Mouse (Mus musculus) erythroid progenitor cell, adult 5-6 weeks (primary cell): ENCODE results near the gene 2700049A03Rik. TPM values are rescaled to one million over a fixed set of nuclear protein-coding genes. Genes with fewer than 3 reads are reported as not detected.

Source experiments
- ATAC-seq: replicated peaks from 2 replicates; pipeline ENCODE4 v1.8.0; 2016; ENCODE audit warnings: moderate number of reproducible peaks, mild to moderate bottlenecking, moderate TSS enrichment, inconsistent platforms; ENCODE audit not compliant: poor library complexity, low FRiP score, severe bottlenecking
- total RNA-seq, 2 experiments: library from RNA; stranded (forward) in 1 of 2; stranded (reverse) in 1 of 2; fragments of 150-400 nt in 1 of 2; fragments of 186-747, 209-891 nt in 1 of 2; gene quantifications; 2 replicates each; pipeline versions ENCODE4 v1.2.3 to v1.2.4; 2015 to 2017; ENCODE audit warnings: low replicate concordance in 2 of 2

2700049A03Rik gene
- total RNA-seq, 2 experiments from 2014 or later, result 9.2 to 16.0 TPM

DNA sequence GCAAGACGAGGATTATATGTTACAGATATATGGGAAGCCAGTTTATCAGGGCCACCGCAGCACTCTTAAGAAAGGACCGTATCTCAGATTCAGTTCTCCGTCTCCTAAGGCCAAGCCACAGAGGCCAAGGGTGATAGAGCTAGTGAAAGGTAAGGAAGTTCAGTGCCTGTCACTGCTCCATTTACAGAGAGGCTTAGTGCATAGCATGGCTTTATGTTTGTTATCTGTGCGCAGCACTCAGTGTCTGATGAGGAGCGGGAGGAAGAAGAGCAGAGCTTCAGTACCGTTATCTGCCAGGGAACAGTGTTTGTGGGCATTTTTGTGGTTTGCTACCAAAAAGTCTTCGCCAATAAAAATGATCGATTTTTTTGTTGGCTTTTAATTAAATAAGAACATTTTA is 27.8 kb downstream of the 2700049A03Rik start:
- ATAC-seq, result no peak

DNA sequence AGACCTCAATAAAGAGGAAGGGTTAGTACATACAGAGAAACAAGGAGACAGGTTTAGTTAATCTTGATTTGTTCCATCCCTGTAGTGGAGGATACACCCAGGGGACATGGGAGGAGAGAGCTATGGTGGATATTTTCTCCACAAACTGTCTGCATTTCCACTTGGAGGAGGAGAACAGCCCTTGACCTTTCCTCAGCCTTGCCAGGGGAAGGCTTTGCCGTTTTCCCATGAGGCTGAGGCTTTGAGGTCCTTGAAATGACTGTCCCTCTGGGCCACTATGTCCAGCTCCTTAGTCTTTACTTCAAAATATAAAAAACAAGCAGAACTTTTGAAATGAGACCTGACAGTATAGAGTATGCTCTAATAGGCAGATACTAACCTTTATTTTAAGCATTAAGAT is 33.3 kb downstream of the 2700049A03Rik start:
- ATAC-seq, result no peak

DNA sequence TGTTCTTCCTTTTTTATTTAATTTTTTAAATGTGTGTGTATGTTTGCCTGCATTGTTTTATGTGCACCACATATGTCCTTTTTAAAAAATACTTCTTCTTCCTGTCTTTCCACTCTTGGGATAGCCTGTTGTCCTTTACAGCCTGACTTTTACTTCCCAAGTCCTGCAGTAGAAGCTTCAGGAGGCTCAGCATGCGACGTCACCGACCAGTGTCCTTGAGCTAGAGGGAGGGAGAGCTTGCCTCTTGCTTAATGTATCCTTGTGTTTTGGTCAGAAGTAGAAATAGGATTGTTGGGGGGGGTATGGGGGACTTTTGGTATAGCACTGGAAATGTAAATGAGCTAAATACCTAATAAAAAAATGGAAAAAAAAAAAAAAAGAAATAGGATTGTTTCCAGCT is 47.1 kb downstream of the 2700049A03Rik start:
- ATAC-seq, result no peak

DNA sequence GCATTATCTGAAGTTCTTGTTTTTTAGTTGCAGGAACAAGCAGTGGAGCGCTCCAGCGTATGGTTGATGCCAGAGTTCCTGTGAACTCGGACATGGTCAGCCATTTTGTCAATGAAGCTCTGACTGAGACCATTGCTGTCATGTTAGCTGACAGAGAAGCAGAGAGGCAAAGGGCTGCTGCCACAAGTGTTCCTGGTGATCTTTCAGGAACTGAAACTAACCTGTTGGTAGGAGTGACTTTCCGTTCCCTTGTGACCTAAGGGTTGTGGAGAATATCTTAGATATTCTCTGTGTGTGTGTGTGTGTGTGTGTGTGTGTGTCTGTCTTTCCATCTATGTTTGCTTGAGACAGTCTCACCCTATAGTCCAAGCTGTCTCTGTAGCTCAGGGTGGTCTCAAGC is 47.7 kb downstream of the 2700049A03Rik start:
- ATAC-seq, result no peak

DNA sequence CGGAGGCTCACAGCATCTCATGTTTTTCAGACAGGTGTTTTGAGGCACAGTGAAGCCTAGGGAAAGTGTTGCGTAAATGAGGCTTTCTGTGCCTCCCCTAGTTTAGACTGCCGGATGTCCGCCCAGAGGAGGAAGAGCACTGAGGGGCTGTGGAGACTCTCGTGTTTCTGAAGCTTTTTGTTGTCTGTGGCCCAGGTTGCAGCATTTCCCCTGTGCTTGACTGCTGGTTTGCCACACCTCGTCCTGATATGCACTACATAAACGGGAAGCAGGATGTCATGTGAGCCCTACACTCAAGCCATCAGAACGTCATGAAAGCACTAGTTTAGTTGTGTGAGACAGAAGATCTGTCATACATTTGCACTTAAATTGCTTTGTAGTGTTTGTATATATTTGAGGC is 56.1 kb downstream of the 2700049A03Rik start:
- no peak for ATAC-seq

DNA sequence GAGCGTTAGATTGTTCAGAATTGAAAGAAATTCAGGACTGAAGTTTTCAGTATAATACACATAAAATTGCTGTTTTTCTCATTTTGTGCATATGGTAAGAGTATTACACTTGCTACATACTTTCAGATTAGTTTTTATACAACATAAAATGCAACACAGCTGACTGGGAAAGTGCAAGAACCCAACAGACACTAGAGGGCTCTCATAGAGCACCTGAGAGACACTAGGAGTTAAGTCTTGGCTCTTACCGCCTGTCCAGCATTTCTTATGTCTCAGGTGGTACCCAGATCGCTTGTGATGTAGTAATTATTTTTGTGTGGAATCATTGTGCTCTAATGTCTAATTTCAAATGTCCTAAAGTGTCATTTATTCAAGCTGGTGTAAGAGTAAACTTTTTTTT is 61.0 kb downstream of the 2700049A03Rik start:
- ATAC-seq, result no peak

DNA sequence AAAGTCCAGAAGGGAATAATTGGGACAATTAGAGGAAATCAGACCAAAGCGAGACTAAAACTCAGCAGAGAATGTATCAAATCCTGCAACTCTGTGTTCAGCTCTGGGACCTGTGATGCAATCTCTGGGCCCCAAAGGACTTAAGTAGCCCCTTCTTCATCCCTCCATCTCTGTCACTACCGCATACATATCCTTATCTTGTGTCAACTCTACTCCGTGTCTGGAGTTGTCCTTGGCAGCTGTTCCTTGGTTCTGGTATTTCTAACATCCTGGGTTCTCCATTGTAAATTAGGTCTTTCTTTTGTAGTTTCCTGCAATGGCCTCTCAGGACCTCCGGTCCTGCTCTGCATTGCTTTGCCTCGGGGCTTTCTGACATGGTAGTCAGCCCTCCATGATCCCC is 65.1 kb downstream of the 2700049A03Rik start:
- ATAC-seq, result no peak

DNA sequence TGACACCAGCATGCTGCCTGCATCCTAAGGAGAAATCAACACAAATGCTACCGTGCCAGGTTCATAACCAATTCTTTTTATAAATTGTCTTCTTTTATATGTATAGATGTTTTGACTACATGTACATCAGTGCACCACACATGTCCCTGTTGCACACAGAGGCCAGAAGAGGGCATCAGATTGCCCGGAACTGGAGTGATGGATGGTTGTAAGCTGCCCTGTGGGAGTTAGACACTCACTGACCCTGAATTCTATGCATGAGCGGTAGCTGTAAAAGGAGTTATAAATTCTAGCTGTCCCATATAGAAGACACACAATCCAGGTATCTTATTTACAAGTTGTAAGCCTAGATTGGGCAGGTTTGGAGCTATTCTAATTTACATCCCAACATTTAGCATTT is 67.7 kb downstream of the 2700049A03Rik start:
- no peak for ATAC-seq

DNA sequence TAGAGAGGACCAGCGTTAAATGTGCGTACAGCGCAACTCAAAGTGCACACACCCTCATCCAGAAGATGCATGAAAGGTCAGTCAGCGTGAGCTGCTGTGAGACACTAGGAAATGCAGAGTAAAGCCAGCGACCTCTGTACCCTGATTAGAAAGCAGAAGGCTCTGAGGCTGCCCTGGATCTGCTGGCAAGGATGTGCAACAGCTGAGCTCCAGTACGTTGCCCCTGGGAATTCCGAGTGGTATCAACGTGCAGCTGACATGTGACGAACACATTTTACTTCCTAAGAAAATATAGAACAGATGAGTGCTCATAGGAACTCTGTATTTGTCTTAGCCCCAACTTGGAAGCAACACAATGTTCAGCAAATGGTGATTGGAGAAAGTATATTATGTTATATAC is 80.5 kb downstream of the 2700049A03Rik start:
- ATAC-seq, result no peak

DNA sequence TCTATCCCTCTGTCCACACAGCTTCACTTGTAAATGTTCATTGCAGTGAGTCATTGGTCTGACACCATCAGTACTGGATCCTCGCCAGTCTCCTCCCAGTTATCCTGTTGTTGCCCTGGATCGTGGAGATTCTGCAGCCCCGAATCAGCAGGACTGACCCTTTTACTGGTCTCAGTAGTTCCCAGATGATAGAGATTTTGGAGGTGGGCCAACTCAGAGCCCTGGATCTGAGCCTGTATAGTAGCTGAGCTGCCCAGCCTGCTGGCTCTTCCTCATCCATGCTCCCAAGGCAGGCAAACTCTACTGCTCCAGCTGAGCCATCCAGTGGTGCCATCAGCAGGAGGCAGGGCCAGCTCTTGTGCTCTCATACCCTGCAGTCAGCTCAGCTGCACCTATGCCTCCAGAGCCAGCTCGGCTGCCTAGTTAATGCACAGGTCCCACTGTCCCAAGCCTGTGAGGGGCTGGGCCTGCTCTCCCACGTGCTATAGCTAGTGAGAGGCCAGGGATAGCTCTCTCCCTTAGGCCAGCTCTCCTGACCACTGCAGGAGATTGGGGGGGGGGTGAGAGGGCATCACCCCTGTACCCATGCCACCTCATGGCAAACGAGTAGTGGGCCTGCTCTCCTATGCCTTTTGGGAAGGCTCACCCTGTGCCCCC is 81.3 kb downstream of the 2700049A03Rik start:
- no peak for ATAC-seq

DNA sequence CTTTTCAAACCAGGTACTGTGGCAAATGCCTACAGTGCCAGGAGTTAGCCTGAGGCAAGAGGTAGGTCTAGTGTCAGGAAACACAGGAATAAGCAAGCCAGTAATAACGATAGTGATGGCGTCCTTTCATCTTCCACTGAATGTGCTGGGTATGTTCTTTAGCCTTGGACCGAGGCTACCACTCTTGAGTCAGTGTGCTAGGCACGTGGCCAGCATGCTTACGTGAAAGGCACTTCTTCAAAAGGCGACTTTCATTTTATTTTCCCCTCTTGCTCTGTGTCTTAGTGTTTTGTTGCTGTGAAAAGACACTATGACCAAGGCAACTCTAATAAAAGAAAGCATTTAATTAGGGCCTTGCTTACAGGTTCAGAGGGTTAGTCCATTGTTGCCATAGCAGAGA is 86.1 kb downstream of the 2700049A03Rik start:
- ATAC-seq, result no peak

DNA sequence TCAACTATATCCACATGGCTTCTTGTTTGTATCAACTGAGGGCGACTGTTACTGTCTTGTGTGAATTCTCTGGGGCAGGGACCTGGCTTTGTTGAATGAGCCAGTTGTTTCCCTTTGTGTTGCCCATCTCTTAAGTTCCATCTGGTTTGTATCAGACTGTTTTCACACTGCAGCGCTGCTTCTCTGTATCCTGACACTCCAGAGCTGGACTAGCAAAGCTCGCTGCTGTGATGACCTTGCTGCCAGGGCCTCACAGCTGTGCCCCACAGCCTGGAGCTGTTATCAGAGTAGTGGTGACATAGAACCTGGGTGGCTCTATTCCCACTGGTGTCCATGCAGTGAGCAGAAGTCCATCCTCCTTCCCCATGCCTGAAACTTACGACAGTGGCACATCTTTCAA is 91.1 kb downstream of the 2700049A03Rik start:
- no peak for ATAC-seq

DNA sequence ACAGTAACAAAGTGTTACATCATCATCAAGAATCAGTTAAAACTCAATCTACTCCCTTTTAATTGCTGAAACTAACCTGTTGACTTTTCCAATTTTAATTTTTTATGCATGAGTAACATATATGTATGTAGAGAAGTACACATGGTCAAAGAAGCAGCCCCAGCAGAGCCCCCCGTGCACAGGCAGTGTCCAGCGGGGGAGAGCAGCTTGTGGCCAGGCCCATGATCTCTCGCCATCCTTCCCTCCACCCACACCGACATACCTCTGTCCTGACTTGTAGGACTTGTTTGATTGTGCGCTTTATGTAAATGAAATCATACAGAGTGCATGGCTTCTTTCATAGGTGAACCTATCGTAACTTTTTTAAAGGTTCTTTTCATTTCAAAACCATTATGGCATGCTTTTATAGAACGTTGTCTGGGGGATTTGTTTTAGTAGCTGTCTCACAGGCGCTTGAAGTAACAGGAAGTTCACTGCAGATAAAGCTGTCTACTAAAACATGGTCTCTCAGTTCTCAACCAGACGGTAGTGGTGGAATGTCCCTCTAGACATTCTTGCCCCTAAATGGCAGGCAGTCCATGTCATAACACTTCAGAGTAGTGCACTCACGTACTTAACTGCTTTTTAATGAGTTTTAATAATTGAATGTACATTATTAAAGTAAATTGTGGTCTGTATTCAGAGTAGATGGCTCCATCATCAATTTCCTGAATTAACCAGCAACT is 92.4 kb downstream of the 2700049A03Rik start:
- no peak for ATAC-seq

DNA sequence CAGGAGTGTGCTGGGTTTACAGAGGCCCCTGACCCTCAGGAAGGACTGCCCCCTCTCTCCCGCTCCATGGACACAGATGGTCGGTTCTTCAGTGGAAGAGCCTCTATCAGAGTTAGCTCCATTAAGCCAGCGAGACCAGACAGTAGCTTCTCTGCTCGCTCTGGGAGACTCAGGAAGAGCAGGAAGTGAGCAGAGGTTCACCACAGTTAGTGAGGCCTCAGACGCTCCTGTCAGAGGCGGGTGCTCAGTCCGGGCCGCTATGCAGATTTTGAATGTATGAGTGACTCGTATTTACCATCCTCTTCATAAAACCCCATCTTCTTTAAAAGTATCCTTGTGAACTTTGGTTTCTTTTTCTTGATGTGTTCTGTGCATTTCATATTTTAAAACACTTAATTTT is 94.9 kb downstream of the 2700049A03Rik start:
- no peak for ATAC-seq

DNA sequence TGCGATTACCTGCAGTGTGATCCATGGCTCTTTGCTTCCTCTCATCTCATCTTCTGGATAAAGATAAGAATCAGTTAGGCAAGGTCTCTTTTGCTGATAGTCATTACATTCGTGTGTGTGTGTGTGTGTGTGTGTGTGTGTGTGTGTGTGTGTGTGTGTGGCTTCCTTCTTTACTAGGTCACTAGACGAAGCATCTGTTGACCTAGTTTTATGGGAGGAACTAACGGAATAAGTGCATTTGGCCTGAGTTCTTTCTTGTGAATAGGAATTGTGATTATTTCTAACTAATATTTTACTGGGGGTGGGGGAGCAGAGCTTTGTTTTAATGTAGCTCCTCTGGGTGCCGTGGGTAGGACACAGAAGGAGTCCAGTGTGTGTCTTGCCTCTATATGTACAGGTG is 96.8 kb downstream of the 2700049A03Rik start:
- no peak for ATAC-seq

DNA sequence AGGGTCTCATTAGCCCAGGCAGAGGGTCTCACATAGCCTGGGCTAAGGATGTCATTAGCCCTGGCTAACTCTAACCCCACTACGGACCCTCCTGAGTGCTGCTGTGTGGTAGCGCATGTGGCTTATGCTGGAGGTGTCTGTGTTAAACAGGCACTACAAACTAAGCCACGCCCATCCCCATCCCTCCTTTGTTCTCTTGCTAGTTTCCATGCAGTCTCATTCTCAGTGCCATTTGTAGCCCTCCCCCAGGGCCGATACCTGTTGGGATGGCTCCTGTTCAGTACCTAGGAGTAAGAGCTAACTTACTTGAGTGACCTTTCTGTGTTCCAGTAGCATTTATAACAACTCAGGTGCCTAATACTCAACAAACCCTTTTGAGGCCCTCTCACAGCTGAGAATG is 100.4 kb downstream of the 2700049A03Rik start:
- ATAC-seq, result no peak; the same call in 1 of the 2 replicates

DNA sequence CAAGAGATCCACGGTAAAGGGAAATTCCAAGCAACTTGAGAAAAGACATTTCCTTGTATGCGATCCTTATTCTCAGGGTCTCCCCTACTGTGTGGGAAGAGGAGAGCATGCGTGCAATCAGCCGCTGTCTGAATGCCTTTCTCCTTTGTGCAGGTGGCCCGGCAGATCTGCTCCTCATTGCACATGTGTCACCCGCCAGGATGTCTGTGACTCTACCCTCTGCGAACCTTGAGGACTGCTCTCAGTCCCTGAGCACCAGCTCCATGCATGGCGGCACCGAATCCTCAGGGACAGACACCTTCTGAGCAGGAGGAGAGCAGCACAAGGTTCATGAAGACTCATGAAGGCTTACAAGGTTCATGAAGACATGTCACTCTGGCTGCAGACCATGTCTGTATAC is 106.1 kb downstream of the 2700049A03Rik start:
- no peak for ATAC-seq

DNA sequence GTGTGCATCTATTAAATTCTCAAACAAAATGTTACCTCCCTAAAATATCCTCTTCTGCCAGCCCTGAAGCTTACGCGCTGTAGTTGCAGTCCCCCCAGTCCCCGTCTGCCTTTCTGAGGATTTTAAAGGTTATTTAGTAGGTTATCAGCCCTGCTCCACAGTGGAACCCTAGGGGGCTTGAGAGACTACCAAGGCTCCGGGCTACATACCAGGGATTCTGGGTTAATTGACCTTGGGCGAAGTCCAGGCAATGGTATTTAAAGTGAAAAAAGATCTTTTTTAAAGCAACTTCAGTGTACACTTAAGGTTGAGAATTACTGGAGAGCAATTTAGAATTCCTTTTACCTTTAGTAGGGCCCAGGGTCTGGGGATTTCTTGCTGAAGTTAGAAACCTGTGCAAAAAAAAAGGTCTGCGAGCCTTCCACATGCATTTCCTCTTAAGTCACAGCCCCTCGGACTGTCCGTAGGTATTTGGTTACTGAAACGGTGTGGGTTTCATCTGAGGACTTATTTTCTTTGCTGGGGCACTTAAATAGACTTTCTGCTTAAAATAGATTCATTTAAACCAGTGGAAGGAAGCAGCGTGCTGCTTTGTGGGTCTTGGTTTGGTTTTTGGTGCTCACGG is 108.2 kb downstream of the 2700049A03Rik start:
- ATAC-seq, result no peak

DNA sequence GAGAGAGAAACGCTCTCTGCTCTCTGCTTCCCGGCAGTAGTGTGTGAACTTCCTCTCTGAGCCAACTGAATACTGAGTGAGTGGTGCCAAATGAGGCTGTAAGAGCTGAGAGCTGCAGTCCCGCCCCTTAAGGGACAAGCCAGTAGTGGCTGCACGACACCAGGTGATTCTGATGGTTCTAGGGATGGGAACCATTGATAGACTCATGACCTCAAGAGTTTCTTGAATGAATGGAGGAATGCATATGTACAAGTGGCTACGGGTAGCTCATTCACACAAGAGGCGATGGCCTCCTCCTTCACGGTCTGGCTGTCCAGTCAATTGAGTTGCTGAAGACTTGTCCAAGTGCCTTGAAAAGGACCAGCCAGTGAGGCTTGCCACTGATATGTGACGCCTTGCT is 110.5 kb downstream of the 2700049A03Rik start:
- ATAC-seq, result no peak

DNA sequence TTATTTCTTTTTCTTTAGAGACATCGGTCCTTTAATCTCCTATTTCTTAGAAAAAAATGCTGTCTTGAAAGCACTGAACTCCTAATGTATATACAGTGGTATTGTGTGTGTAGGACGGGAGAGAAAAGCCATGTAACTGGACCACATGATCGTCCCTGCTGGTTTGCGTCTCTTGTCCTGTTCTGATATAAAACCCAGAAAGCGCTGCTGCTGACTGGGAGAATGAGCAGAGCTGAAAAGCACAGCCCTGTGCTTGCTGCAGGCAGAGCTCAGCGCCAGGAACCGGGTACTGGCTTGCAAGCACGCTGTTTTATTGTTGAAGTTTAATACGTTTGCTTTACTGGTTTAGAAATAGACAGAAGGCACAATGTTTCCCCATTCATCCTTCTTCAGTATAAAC is 112.7 kb downstream of the 2700049A03Rik start:
- ATAC-seq, result no peak

DNA sequence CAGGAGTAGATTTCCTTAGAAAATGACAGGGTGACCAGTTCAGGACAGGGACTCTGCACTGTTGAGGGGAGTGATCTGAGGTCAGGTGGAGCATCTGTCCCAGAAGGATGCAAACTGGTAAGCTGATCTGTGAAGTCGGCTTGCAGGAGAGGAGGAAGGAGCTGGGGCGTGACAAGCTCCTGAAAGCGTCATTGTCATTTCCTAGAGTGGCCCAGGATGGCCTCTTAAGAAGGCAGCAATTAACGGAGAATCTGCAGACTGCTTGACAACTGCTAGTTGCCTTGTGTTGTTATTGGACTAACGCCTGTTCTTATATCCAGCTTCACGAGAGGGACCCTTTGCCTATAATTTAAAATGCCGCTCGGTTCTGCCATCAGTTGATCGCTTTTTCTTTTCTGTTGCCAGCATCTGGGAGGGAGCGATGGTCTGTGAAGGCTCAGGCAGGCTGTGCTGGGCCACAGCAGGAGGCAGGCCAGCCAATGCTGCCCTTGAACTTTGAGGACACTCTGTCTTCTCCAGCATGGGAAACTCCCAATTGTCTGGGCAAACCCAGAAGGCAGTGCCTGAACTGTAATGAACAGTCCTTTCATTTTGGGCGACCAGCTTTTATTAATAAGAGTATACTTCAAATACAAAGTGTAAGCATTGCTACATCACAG is 116.0 kb downstream of the 2700049A03Rik start:
- no peak for ATAC-seq
